Mouse (Mus musculus) liver, embryonic 14.5 days (tissue): ENCODE data around the gene Rnf113a1. TPM values are rescaled to one million over a fixed set of nuclear protein-coding genes. Genes with fewer than 3 reads are reported as not detected.
"Not testable (repeated sequence)": the region's sequence is repeated elsewhere in the genome, so short reads cannot be mapped to it uniquely, and the experiment has no call there.

Source experiments
- ATAC-seq: fragments of 200-750 bp; cut with Nextera tagmentation; 2 replicates; pipeline ENCODE4 v1.8.0; 2017; ENCODE audit warnings: moderate number of reproducible peaks, mild to moderate bottlenecking, moderate library complexity; ENCODE audit not compliant: insufficient read depth
- DNase-seq, 3 experiments: peaks; one replicate each; pipeline ENCODE4 v3.0.0-alpha.2; 2012 to 2013; ENCODE audit warnings: low read depth in 3 of 3, low spot score in 3 of 3
- H3K27ac ChIP-seq: fragments of 300-500 bp; sonication (generic); 2 replicates; pipeline ENCODE4 v1.5.1; 2014; ENCODE audit warnings: moderate library complexity, mild to moderate bottlenecking, control low read depth, inconsistent platforms
- H3K27me3 ChIP-seq: fragments of 300-500 bp; sonication (generic); 2 replicates; pipeline ENCODE4 v1.6.1; 2014; ENCODE audit warnings: mild to moderate bottlenecking, low read length, moderate library complexity; ENCODE audit not compliant: control insufficient read depth, insufficient read depth
- H3K36me3 ChIP-seq: fragments of 300-500 bp; sonication (generic); replicated peaks from 2 replicates; pipeline ENCODE4 v1.6.1; 2014; ENCODE audit warnings: low read depth; ENCODE audit not compliant: control insufficient read depth, insufficient read depth
- H3K4me1 ChIP-seq, 2 experiments: fragments of 200-500 bp in 1 of 2; fragments of 300-500 bp in 1 of 2; sonication (generic) in 1 of 2; replicated peaks; 2 replicates each; pipeline ENCODE4 v1.6.1; 2012 to 2014; ENCODE audit warnings: antibody characterized with exemption in 1 of 2, inconsistent platforms in 1 of 2, low read length in 1 of 2; ENCODE audit not compliant: control insufficient read depth in 2 of 2, insufficient read depth in 2 of 2
- H3K4me2 ChIP-seq: fragments of 300-500 bp; sonication (generic); 2 replicates; pipeline ENCODE4 v1.6.1; 2014; ENCODE audit warnings: low read depth, mild to moderate bottlenecking, control low read depth, moderate library complexity
- H3K4me3 ChIP-seq, 2 experiments: fragments of 200-500 bp in 1 of 2; fragments of 300-500 bp in 1 of 2; sonication (generic) in 1 of 2; 2 replicates each; pipeline ENCODE4 v1.5.1; 2012 to 2014; ENCODE audit warnings: low read depth in 2 of 2, low read length in 2 of 2, mild to moderate bottlenecking in 2 of 2, control low read depth in 1 of 2, inconsistent platforms in 1 of 2, moderate library complexity in 1 of 2; ENCODE audit not compliant: insufficient read depth in 1 of 2
- H3K9ac ChIP-seq: fragments of 300-500 bp; sonication (generic); replicated peaks from 2 replicates; pipeline ENCODE4 v1.6.1; 2014; ENCODE audit warnings: mild to moderate bottlenecking, control low read depth, moderate library complexity
- H3K9me3 ChIP-seq: fragments of 300-500 bp; sonication (generic); 2 replicates; pipeline ENCODE4 v1.6.1; 2016; ENCODE audit warnings: low read length, mixed read lengths; ENCODE audit not compliant: control insufficient read depth
- CTCF ChIP-seq: IDR thresholded peaks from 2 replicates; pipeline ENCODE4 v1.5.1; 2016; ENCODE audit warnings: antibody characterized with exemption, low read depth, control low read depth
- EP300 ChIP-seq: IDR thresholded peaks from 2 replicates; pipeline ENCODE4 v1.6.1; 2016; ENCODE audit warnings: antibody characterized with exemption, low read depth
- WGBS: fragments of 180-500 bp; shearing (Covaris S2); extraction: QIAGEN DNeasy Blood & Tissue Kit; methylation state at CpG from one replicate; pipeline ENCODE4 v1.1.7; 2014; ENCODE audit not compliant: insufficient replicate concordance; 5-methylcytosine and 5-hydroxymethylcytosine counted together
- polyA plus RNA-seq, 2 experiments: library from polyadenylated mRNA; depleted of rRNA in 1 of 2; stranded (reverse) in 1 of 2; unstranded in 1 of 2; fragments of >200 nt; fragmentation: Nextera tagmentation in 1 of 2; extraction: Ambion mirVana in 1 of 2; gene quantifications; 2 replicates each; pipeline versions ENCODE4 v1.2.1 to v1.2.3; 2012 to 2014

The Rnf113a1 gene
- polyA plus RNA-seq, 2 experiments, result 1.7 to 2.3 TPM

DNA sequence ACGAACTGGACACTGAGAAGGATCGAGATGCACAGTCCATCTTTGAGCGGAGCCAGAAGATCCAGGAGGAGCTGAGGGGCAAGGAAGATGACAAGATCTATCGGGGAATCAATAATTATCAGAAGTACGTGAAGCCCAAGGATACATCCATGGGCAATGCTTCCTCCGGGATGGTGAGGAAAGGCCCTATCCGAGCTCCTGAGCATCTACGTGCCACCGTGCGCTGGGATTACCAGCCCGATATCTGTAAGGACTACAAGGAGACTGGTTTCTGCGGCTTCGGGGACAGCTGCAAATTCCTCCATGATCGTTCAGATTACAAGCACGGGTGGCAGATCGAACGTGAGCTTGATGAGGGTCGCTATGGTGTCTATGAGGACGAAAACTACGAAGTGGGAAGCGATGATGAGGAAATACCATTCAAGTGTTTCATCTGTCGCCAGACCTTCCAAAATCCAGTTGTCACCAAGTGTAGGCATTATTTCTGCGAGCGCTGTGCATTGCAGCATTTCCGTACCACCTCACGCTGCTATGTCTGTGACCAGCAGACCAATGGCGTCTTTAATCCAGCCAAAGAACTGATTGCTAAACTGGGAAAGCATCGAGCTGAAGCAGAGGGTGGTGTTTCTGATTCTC is 817 bp downstream of the Rnf113a1 start:
- Histone ChIP-seq H3K9me3 (no peaks in the 10 kb centered on the region), H3K4me2 (peak overlapping the region; percentile 75), H3K9ac (peak overlapping the region; percentile 68), H3K4me1 (peaks cover 0 to 5% of the 10 kb centered on the region in 2 experiments; a peak in 1 of 4 replicates), H3K36me3 (no peaks in the 10 kb centered on the region), H3K27ac (no peak overlapping the region), H3K4me3 (peak overlapping the region; percentile 72 to 87), H3K27me3 (no peaks in the 10 kb centered on the region)
- ATAC-seq (no peak), DNase-seq (no peak)
- WGBS, result 21% methylated on average over 28 of the region's 28 CpGs
- TF ChIP-seq CTCF, result no peak
- no peak for TF ChIP-seq EP300

DNA sequence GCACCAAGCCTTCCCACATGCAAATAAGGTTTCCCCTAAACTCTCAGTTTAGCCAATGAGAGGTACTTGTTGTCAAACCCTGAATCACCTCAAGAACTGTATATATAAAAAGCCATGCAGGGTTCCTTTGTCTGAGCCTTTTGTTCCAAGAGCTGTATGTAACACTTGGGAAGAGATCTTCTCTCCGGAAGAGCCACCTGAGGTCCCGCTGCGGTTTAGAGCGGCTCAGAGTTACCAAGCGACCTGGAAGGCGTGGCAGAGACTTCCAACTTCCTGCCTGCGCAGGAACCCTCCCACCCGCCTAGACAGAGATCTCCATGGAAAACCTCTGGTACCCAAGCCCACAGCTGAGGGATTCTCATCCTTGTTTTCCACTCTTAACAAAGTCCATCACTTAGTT is 7.6 kb downstream of the Rnf113a1 start:
- TF ChIP-seq CTCF (no peak), EP300 (no peak)
- no peak overlapping the region for H3K4me3 ChIP-seq
- WGBS, result 37% methylated on average over 8 of the region's 8 CpGs
- ATAC-seq (no peak), DNase-seq (no peak)
- no peak overlapping the region for H3K4me2 ChIP-seq
- H3K9me3 ChIP-seq, result no peaks in the 10 kb centered on the region
- no peak overlapping the region for H3K27ac ChIP-seq
- no peaks in the 10 kb centered on the region for H3K4me1 ChIP-seq
- no peaks in the 10 kb centered on the region for H3K27me3 ChIP-seq
- no peaks in the 10 kb centered on the region for H3K36me3 ChIP-seq
- H3K9ac ChIP-seq, result no peak overlapping the region

DNA sequence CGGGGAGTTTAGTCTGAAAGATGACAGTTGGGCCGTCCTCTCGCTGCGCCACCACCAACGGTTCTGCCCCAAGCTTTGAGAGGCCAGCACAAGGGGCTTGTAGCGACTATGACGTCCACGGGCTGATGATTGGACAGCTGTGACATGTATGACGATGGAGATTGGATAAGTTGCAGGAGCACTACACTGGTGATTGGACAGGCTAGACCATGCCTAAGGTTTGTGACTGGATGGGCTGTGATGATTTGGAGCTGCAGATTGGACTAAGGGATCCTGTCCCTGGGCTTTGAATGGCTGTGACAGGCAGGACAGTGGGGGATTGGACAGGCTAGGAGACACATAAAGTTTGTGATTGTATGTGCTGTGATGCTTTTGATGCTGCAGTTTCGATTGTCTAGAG is 19.9 kb downstream of the Rnf113a1 start, which contains the start of gene Gm9:
Gm9 (minus strand) TSS at position 101 of the 400 bp plus-strand sequence.
- no peaks in the 10 kb centered on the region for H3K9me3 ChIP-seq
- H3K4me3 ChIP-seq, result no peak within 1 kb of the TSS
- ATAC-seq, result no peak
- no peak within 1 kb of the TSS for H3K27ac ChIP-seq
- TF ChIP-seq CTCF (no peak), EP300 (no peak)
- no peak for DNase-seq
- no peaks in the 10 kb centered on the region for H3K4me1 ChIP-seq
- H3K9ac ChIP-seq, result no peak within 1 kb of the TSS
- WGBS, result 75% methylated on average over 10 of the region's 10 CpGs
- H3K36me3 ChIP-seq, result no peaks in the 10 kb centered on the region
- H3K4me2 ChIP-seq, result no peak within 1 kb of the TSS
- no peaks in the 10 kb centered on the region for H3K27me3 ChIP-seq

DNA sequence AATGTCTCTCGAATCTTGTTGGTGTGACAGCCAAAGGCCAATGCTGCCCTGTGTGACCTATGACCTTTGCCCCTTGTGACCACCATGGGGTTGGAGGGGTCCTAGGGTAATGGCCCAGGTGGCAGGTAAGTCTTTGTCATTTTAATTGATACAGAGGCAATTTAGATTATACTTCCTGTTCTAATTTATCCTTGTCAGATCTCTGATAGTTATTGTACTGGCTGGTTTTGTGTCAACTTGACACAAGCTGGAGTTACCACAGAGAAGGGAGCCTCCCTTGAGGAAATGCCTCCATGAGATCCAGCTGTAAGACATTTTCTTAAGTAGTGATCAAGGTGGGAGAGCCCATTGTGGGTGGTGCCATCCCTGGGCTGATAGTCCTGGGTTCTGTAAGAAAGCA is 31.1 kb downstream of the Rnf113a1 start, which contains the start of gene Rhox1:
Rhox1 (minus strand) TSS at position 101 of the 400 bp plus-strand sequence.
- DNase-seq, H3K27me3 ChIP-seq, ATAC-seq, H3K27ac ChIP-seq, H3K9ac ChIP-seq, H3K4me2 ChIP-seq, H3K4me1 ChIP-seq, H3K9me3 ChIP-seq, H3K36me3 ChIP-seq, H3K4me3 ChIP-seq: not testable (repeated sequence)
- 48% methylated on average over 1 of the region's 1 CpGs for WGBS

Other genes with a start within 250 kb of the Rnf113a1 start
- 2.1 and 3.0 TPM in 2 replicates for gene Sept6, start 199.5 kb upstream of the Rnf113a1 start, polyA plus RNA-seq (2012; rRNA removed)
- gene Sept6, start 199.5 kb upstream of the Rnf113a1 start, polyA plus RNA-seq (2014; fragmentation: Nextera tagmentation; extraction: Ambion mirVana), result 3.0 and 3.1 TPM in 2 replicates
- 0.02 TPM in 1 of 2 replicates, not detected in the other for gene Sowahd, start 142.4 kb upstream of the Rnf113a1 start, polyA plus RNA-seq (2012; rRNA removed)
- 0.11 TPM in 1 of 2 replicates, not detected in the other for gene Sowahd, start 142.4 kb upstream of the Rnf113a1 start, polyA plus RNA-seq (2014; fragmentation: Nextera tagmentation; extraction: Ambion mirVana)
- gene Rpl39, start 105.8 kb upstream of the Rnf113a1 start, polyA plus RNA-seq (2012; rRNA removed), result 261 and 564 TPM in 2 replicates
- gene Rpl39, start 105.8 kb upstream of the Rnf113a1 start, polyA plus RNA-seq (2014; fragmentation: Nextera tagmentation; extraction: Ambion mirVana), result 545 and 615 TPM in 2 replicates
- gene Upf3b, start 80.9 kb upstream of the Rnf113a1 start, polyA plus RNA-seq (2012; rRNA removed), result 6.4 and 13.4 TPM in 2 replicates
- 7.4 and 7.9 TPM in 2 replicates for gene Upf3b, start 80.9 kb upstream of the Rnf113a1 start, polyA plus RNA-seq (2014; fragmentation: Nextera tagmentation; extraction: Ambion mirVana)
- 1.7 and 2.3 TPM in 2 replicates for gene Nkap, start 64.5 kb upstream of the Rnf113a1 start, polyA plus RNA-seq (2012; rRNA removed)
- gene Nkap, start 64.5 kb upstream of the Rnf113a1 start, polyA plus RNA-seq (2014; fragmentation: Nextera tagmentation; extraction: Ambion mirVana), result 4.4 and 5.1 TPM in 2 replicates
- gene Akap14, start 22.4 kb upstream of the Rnf113a1 start, polyA plus RNA-seq (2012; rRNA removed), result not detected in 2 replicates
- gene Akap14, start 22.4 kb upstream of the Rnf113a1 start, polyA plus RNA-seq (2014; fragmentation: Nextera tagmentation; extraction: Ambion mirVana), result 0.13 TPM in 1 of 2 replicates, not detected in the other
- 111 and 169 TPM in 2 replicates for gene Ndufa1, start 82 bp upstream of the Rnf113a1 start, polyA plus RNA-seq (2012; rRNA removed)
- 253 and 273 TPM in 2 replicates for gene Ndufa1, start 82 bp upstream of the Rnf113a1 start, polyA plus RNA-seq (2014; fragmentation: Nextera tagmentation; extraction: Ambion mirVana)
- not detected in 2 replicates for gene Gm9, start 19.8 kb downstream of the Rnf113a1 start, polyA plus RNA-seq (2012; rRNA removed)
- not detected in 2 replicates for gene Gm9, start 19.8 kb downstream of the Rnf113a1 start, polyA plus RNA-seq (2014; fragmentation: Nextera tagmentation; extraction: Ambion mirVana)
- not detected in 2 replicates for gene Rhox1, start 31.0 kb downstream of the Rnf113a1 start, polyA plus RNA-seq (2012; rRNA removed)
- not detected in 2 replicates for gene Rhox1, start 31.0 kb downstream of the Rnf113a1 start, polyA plus RNA-seq (2014; fragmentation: Nextera tagmentation; extraction: Ambion mirVana)
- not detected in 2 replicates for gene Rhox2a, start 53.7 kb downstream of the Rnf113a1 start, polyA plus RNA-seq (2012; rRNA removed)
- gene Rhox2a, start 53.7 kb downstream of the Rnf113a1 start, polyA plus RNA-seq (2014; fragmentation: Nextera tagmentation; extraction: Ambion mirVana), result not detected in 2 replicates
- not detected in 2 replicates for gene Rhox3a, start 58.7 kb downstream of the Rnf113a1 start, polyA plus RNA-seq (2012; rRNA removed)
- gene Rhox3a, start 58.7 kb downstream of the Rnf113a1 start, polyA plus RNA-seq (2014; fragmentation: Nextera tagmentation; extraction: Ambion mirVana), result not detected in 2 replicates
- gene Rhox4a, start 74.1 kb downstream of the Rnf113a1 start, polyA plus RNA-seq (2012; rRNA removed), result not detected in 2 replicates
- gene Rhox4a, start 74.1 kb downstream of the Rnf113a1 start, polyA plus RNA-seq (2014; fragmentation: Nextera tagmentation; extraction: Ambion mirVana), result not detected in 2 replicates
- gene Rhox3a2, start 188.8 kb downstream of the Rnf113a1 start, polyA plus RNA-seq (2012; rRNA removed), result not detected in 2 replicates
- gene Rhox3a2, start 188.8 kb downstream of the Rnf113a1 start, polyA plus RNA-seq (2014; fragmentation: Nextera tagmentation; extraction: Ambion mirVana), result not detected in 2 replicates
- not detected in 2 replicates for gene Rhox4a2, start 199.6 kb downstream of the Rnf113a1 start, polyA plus RNA-seq (2012; rRNA removed)
- gene Rhox4a2, start 199.6 kb downstream of the Rnf113a1 start, polyA plus RNA-seq (2014; fragmentation: Nextera tagmentation; extraction: Ambion mirVana), result not detected in 2 replicates
- not detected in 2 replicates for gene Rhox2b, start 220.8 kb downstream of the Rnf113a1 start, polyA plus RNA-seq (2012; rRNA removed)
- not detected in 2 replicates for gene Rhox2b, start 220.8 kb downstream of the Rnf113a1 start, polyA plus RNA-seq (2014; fragmentation: Nextera tagmentation; extraction: Ambion mirVana)
- gene Rhox4b, start 241.2 kb downstream of the Rnf113a1 start, polyA plus RNA-seq (2012; rRNA removed), result not detected in 2 replicates
- not detected in 2 replicates for gene Rhox4b, start 241.2 kb downstream of the Rnf113a1 start, polyA plus RNA-seq (2014; fragmentation: Nextera tagmentation; extraction: Ambion mirVana)